Mouse (Mus musculus) E14TG2a.4 (cell line): ENCODE measurements around the gene Pgap3.

Experiments
- CTCF ChIP-seq: conservative IDR thresholded peaks from 2 replicates; pipeline ENCODE4 v1.5.1; 2014; ENCODE audit warnings: low read length
- NANOG ChIP-seq: IDR thresholded peaks from 2 replicates; pipeline ENCODE4 v1.6.1; 2014; ENCODE audit warnings: borderline replicate concordance, low read length, mixed read lengths
- POU5F1 ChIP-seq: IDR thresholded peaks from 2 replicates; pipeline ENCODE4 v1.6.1; 2014; ENCODE audit warnings: low read length, borderline replicate concordance

- TF ChIP-seq CTCF (no peak), NANOG (no peak), POU5F1 (no peak)
Observed at GRCm38 (mm10) chr11:98363817-98364216, 36.5 kb downstream of the Pgap3 start.
